Mouse (Mus musculus) T-helper 2 cell (primary cell): ENCODE data around the gene Amn.

Experiments
- in situ Hi-C: fragments of 300-600 bp; cut with MboI, MseI; formaldehyde crosslinking; loops from one replicate; pipeline ENCODE4 v1.15.1; 2025; ENCODE audit warnings: high pct_unique_total_duplicates

The Amn gene

GRCm38 (mm10) chr12:111323423-111323822 is 52.5 kb downstream of the Amn start:
- in situ Hi-C loops: no loop called here

- in situ Hi-C loops: no loop called here
Observed at GRCm38 (mm10) chr12:111324536-111324935, 53.6 kb downstream of the Amn start.

DNA sequence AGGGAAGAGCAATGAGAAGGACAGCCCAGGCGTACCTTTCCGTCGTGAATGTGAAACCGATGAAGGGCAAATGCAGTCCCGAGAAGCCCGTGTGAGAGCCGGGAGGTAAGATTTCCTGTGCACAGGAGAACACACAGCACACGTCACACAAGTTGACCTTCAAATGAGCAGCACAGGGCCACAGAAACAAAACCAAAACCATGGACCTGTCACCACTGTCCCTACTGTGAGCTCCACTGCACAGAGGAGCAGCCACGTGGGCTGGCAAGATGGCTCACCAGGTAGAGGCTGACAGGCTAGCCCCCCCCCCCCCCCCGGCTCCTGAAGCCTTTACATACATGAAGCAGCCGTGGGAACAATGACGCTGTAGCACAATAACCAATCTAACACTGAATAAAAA is 54.1 kb downstream of the Amn start:
- in situ Hi-C loops: no loop called here

GRCm38 (mm10) chr12:111325744-111326424 is 55.0 kb downstream of the Amn start:
- in situ Hi-C loops: no loop called here
